Mouse (Mus musculus) C2C12 (cell line): ENCODE data around the gene Lmntd1. TPM values are rescaled to one million over a fixed set of nuclear protein-coding genes. Genes with fewer than 3 reads are reported as not detected.
A peak's percentile ranks its signal among the peaks of the same experiment; 100 is the strongest.

Experiments
- H3K27me3 ChIP-seq: one replicate; pipeline ENCODE4 v1.6.1; 2011; ENCODE audit not compliant: control insufficient read depth, insufficient read depth, insufficient read length
- H3K36me3 ChIP-seq: one replicate; pipeline ENCODE4 v1.6.1; 2011; ENCODE audit not compliant: control insufficient read depth, insufficient read depth
- H3K4me3 ChIP-seq: one replicate; pipeline ENCODE4 v1.5.1; 2011; ENCODE audit warnings: mild to moderate bottlenecking, control low read depth; ENCODE audit not compliant: poor library complexity, insufficient read depth, severe bottlenecking
- H3K79me2 ChIP-seq: one replicate; pipeline ENCODE4 v1.6.1; 2011; ENCODE audit not compliant: control insufficient read depth, insufficient read depth
- H3K79me3 ChIP-seq: one replicate; pipeline ENCODE4 v1.6.1; 2011; ENCODE audit warnings: low read depth, control low read depth
- H3ac ChIP-seq: one replicate; pipeline ENCODE3; 2011; ENCODE audit warnings: low read depth; ENCODE audit not compliant: control insufficient read depth, insufficient read length
- CEBPB ChIP-seq: IDR thresholded peaks from one replicate; pipeline ENCODE4 v1.6.1; 2011; ENCODE audit warnings: low read depth, mild to moderate bottlenecking, control low read depth, moderate library complexity
- CTCF ChIP-seq: IDR thresholded peaks from one replicate; pipeline ENCODE4 v1.5.1; 2011; ENCODE audit not compliant: control insufficient read depth, insufficient read depth, insufficient read length
- FOSL1 ChIP-seq: IDR thresholded peaks from one replicate; pipeline ENCODE4 v1.8.0; 2011; ENCODE audit warnings: mild to moderate bottlenecking, low read length; ENCODE audit not compliant: poor library complexity, insufficient read depth, severe bottlenecking
- MAX ChIP-seq: IDR thresholded peaks from one replicate; pipeline ENCODE4 v1.6.1; 2011; ENCODE audit warnings: mild to moderate bottlenecking, control low read depth
- MYOD1 ChIP-seq: IDR thresholded peaks from one replicate; pipeline ENCODE4 v1.6.1; 2011; ENCODE audit warnings: low read depth; ENCODE audit not compliant: control insufficient read depth, insufficient read length
- MYOG ChIP-seq: IDR thresholded peaks from one replicate; pipeline ENCODE4 v1.6.1; 2011; ENCODE audit not compliant: control insufficient read depth, insufficient read length; ENCODE audit errors: extremely low read depth
- USF1 ChIP-seq: IDR thresholded peaks from one replicate; pipeline ENCODE4 v1.6.1; 2011; ENCODE audit warnings: low read depth, mild to moderate bottlenecking, control low read depth, moderate library complexity
- polyA plus RNA-seq: library from polyadenylated mRNA; unstranded; fragments of >200 nt; fragmentation: generic; extraction: Trizol; gene quantifications from one replicate; pipeline ENCODE4 v1.2.1, GENCODE M21; 2012; ENCODE audit warnings: missing spikeins

Gene Lmntd1
- polyA plus RNA-seq, 1 experiment = not detected

DNA sequence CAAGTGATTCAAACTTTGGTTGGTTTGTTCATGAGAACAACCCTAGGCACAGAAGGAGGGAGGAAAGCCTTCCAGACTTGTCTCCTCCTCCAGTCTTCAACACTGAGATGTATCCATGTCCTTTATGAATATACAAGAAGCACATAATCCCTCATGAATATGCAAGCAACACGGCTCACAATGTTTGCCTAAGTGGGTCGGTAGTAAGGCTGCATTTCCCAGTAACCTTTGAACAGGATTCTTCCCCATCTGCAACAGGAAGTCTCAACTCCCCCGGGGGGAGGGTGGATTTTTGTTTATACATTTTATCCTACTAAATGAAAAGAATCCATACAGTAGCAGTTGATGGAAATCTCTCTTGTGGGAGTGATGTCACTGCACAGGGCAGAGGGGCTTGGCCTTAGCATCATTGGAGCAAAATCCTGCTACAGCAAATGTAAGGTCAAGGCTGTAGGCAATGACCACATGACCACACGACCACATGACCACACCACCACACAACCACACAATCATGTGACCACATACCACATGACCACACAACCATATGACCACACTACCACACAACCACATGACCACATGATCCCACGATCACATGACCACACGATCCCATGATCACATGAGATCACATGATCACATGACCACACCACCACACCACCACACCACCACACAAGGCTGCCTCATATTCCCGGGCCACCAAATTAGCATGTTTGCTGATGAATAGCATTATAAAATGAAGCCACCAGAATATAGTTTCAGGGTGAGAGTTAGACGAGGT lies 40.1 kb upstream of the Lmntd1 start:
- Histone ChIP-seq H3K27me3 (no peaks in the 10 kb centered on the region), H3ac (no peak overlapping the region), H3K4me3 (no peak overlapping the region), H3K79me3 (no peaks in the 10 kb centered on the region), H3K79me2 (no peaks in the 10 kb centered on the region), H3K36me3 (no peaks in the 10 kb centered on the region)
- TF ChIP-seq CTCF (no peak), MAX (no peak), FOSL1 (no peak), USF1 (peak; percentile 68)

DNA sequence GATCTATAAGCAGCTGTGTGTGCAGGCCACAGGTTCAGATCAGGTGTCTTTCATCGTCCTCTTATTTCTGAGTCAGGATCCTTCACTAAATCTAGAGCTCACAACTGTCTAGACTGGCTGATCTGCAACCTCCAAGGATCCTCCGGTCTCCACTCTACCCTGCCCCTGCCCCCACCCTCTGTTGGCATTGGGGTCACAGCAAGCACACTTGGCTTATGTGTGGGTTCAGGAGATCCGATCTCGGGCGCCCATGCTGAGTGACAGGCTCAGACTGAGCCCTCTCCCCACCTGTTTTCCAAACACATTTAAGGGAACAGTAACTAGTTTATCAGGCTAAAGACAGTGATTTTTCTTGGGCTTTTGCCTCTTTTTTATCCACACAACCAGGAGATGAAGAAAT lies 39.5 kb upstream of the Lmntd1 start:
- no peaks in the 10 kb centered on the region for H3K36me3 ChIP-seq
- no peaks in the 10 kb centered on the region for H3K79me3 ChIP-seq
- H3K4me3 ChIP-seq = no peak overlapping the region
- no peak overlapping the region for H3ac ChIP-seq
- no peak for TF ChIP-seq MAX
- no peak for TF ChIP-seq CTCF
- TF ChIP-seq FOSL1 = no peak
- no peak for TF ChIP-seq USF1
- TF ChIP-seq MYOD1 = no peak
- no peak for TF ChIP-seq CEBPB
- no peak for TF ChIP-seq MYOG
- no peaks in the 10 kb centered on the region for H3K27me3 ChIP-seq
- H3K79me2 ChIP-seq = no peaks in the 10 kb centered on the region

GRCm38 (mm10) chr6:145652986-145653385 lies 38.9 kb upstream of the Lmntd1 start:
- Histone ChIP-seq H3K27me3 (no peaks in the 10 kb centered on the region), H3K36me3 (no peaks in the 10 kb centered on the region), H3K79me3 (no peaks in the 10 kb centered on the region), H3K4me3 (no peak overlapping the region), H3K79me2 (no peaks in the 10 kb centered on the region), H3ac (no peak overlapping the region)
- TF ChIP-seq USF1 (no peak), CTCF (no peak), FOSL1 (no peak), MAX (no peak), CEBPB (no peak), MYOG (no peak), MYOD1 (no peak)

- no peaks in the 10 kb centered on the region for H3K36me3 ChIP-seq
- no peak overlapping the region for H3ac ChIP-seq
- TF ChIP-seq CTCF (no peak), MYOG (no peak), MAX (no peak), USF1 (no peak), CEBPB (no peak), FOSL1 (no peak), MYOD1 (no peak)
- no peaks in the 10 kb centered on the region for H3K79me2 ChIP-seq
- H3K27me3 ChIP-seq = no peaks in the 10 kb centered on the region
- H3K79me3 ChIP-seq = no peaks in the 10 kb centered on the region
- no peak overlapping the region for H3K4me3 ChIP-seq
Observed at GRCm38 (mm10) chr6:145651976-145652375, 37.9 kb upstream of the Lmntd1 start.

DNA sequence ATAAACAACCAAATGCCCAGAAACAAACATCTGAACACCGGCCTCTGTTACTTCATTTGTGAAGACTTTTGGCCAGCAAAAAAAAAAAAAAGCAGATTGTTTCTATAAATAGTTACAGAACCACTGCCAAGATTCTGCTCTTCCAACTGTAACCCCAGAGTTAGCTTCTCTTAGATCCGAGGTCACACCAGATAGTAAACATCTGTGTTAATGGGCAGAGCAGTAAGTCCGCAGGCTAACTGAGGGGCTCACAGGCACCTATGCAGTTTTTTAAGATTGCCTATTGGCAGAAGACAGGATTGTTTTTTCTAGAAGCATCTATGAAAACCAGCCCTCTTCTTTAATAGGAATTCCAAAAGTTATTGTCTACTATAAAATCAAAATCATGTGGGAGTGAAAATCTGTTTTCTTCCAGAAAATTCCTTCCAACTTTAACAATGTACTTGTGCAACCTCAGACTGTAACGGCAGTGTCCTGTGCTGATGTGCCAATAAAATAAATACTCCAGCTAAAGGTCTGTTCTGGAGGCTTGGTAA lies 26.9 kb upstream of the Lmntd1 start:
- H3K79me2 ChIP-seq = no peaks in the 10 kb centered on the region
- H3K27me3 ChIP-seq = no peaks in the 10 kb centered on the region
- no peak overlapping the region for H3K4me3 ChIP-seq
- no peaks in the 10 kb centered on the region for H3K36me3 ChIP-seq
- H3ac ChIP-seq = no peak overlapping the region
- no peaks in the 10 kb centered on the region for H3K79me3 ChIP-seq
- TF ChIP-seq CEBPB (no peak), CTCF (no peak), MAX (no peak), USF1 (no peak), FOSL1 (no peak), MYOG (no peak), MYOD1 (no peak)

- Histone ChIP-seq H3K36me3 (no peaks in the 10 kb centered on the region), H3K79me3 (no peaks in the 10 kb centered on the region), H3K4me3 (no peak overlapping the region), H3K79me2 (no peaks in the 10 kb centered on the region), H3K27me3 (no peaks in the 10 kb centered on the region), H3ac (no peak overlapping the region)
- TF ChIP-seq CTCF (no peak), MYOG (no peak), FOSL1 (no peak), MYOD1 (no peak), USF1 (no peak), MAX (no peak), CEBPB (no peak)
Observed at GRCm38 (mm10) chr6:145638248-145638647, 24.1 kb upstream of the Lmntd1 start.
